Mouse (Mus musculus): ENCODE results near the gene 2210016F16Rik.
"Not testable (repeated sequence)": the region's sequence is repeated elsewhere in the genome, so short reads cannot be mapped to it uniquely, and the experiment has no call there.

Gene 2210016F16Rik

DNA sequence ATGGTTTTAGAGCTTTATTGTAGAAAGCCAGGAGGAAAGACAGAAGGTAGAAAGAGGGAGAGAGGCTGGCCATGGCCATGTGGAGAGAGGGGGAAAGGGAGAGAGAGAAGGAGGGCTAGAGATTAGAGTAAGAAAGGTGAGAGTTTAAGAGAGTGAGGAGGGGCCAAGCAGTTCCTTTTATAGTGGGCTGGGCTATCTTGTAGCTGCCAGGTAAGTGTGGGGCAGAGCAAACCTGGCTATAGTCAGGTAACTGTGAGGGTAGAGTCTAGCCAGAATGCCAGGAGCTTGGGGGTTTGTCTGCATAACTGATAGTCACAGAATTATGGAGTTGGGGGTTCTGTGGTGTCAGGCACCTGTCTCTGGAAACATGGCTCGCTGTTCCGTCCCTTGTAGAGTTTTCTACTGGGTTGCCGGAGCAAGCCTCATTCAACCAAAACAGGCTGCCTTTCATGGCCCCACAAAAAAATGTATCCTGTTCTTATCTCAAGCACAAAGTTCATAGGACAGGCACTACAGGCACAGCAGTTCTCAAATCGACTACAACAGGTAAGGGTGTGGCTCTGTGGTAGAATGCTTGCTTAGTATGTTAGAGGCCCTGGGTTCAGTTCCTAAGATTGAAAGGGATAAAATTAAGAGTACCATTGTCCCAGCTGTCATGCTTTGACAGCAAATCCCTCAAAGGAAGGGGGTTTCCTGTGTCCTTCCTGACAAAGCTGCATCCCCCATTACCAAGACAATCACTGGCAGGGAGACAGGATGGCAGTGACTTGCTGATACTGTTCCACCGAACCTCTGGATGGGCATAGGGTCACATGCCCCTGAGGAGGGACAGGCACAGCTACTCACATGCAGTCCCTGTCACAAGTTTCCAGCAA is 12.5 kb downstream of the 2210016F16Rik start:
- DNase-seq: no peak

DNA sequence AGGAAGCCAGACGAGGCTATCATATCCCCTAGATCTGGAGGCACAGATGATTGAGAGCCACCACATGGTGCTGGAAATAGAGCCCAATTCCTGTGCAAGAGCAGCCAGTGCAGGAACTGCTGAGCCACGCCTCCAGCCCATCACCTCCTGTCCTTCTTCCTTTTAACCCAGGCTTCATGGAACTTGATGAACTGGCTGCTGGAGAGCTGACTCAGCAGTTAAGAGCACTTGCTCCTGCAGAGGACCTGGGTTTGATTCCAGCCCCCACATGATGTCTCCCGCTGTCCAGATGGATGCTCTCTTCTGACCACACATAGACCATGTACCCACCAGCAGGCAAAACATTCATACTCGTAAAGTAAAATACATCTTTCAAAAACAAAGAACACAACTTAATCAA is 16.2 kb downstream of the 2210016F16Rik start:
- no peak for DNase-seq

- DNase-seq: no peak
These were observed 17.4 kb downstream of the 2210016F16Rik start for GRCm38 (mm10) chr13:58367641-58368040.

DNA sequence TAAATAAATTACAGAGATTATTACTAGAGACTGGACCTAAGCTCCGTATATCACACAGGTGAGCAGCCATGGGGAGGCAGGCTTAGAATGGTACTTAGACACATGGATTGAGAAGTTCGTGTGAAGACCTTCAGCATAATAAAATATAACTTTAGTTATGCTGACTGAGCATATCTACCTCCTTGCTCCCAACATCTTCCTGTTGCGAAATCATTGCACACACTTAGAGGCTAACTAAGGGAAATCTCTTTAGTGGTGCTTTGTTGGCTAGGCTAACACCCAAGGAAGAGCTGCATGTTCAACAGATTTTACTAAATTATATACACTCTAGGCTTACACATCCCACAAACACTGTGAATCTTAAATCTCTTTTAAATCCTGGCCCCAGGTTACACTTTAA is 18.7 kb downstream of the 2210016F16Rik start:
- no peak for DNase-seq

- not testable (repeated sequence) for DNase-seq
These were observed 19.8 kb downstream of the 2210016F16Rik start for GRCm38 (mm10) chr13:58365179-58365578.

- DNase-seq: no peak
These were observed 20.5 kb downstream of the 2210016F16Rik start for GRCm38 (mm10) chr13:58364353-58365175.

GRCm38 (mm10) chr13:58359304-58359653 is 25.7 kb downstream of the 2210016F16Rik start:
- DNase-seq: no peak

DNA sequence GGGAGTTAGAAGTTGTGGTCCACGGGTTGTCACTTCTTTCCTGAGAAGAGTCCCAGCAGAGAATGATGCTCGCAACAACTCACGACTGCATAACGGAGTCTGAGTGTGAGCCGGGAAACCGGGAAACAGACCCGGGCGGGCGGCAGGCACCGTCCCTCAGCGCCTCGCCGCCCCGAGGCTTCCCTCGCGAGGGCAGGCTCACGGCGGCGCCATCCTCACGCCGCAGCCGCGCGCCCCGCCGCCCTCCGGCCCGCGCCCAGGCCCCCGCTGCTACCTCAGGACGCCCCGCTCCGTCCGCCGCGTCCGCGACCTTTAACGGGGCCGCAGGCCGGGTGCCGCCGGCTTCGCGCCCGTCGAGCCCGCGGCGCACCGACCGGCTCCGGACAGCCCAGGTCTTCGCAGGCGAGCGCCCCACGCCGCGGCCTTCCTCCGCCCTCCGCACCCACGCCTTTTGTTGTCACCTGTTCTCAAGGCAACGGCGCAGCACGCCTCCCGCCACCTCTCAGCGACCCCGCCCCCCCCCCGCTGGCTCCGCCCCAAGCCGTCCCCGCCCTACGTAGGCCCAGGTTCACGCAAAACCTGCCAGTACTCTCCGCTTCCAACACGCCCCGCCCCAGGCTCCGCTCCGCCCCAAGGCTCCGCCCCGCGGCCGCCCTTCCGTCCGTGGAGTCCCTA is 26.3 kb downstream of the 2210016F16Rik start, which contains the start of gene Kif27:
Kif27 (minus strand) TSS at position 494 of the 675 bp plus-strand sequence.
- DNase-seq: peak; percentile 45

GRCm38 (mm10) chr13:58352996-58353395 is 32.0 kb downstream of the 2210016F16Rik start:
- DNase-seq: no peak

GRCm38 (mm10) chr13:58350606-58351005 is 34.4 kb downstream of the 2210016F16Rik start:
- DNase-seq: no peak

GRCm38 (mm10) chr13:58344505-58344904 is 40.5 kb downstream of the 2210016F16Rik start:
- no peak for DNase-seq

GRCm38 (mm10) chr13:58337456-58337855 is 47.6 kb downstream of the 2210016F16Rik start:
- DNase-seq: no peak

GRCm38 (mm10) chr13:58334116-58334515 is 50.9 kb downstream of the 2210016F16Rik start:
- DNase-seq: no peak
